Mouse (Mus musculus): ENCODE results near the gene Slc7a11.

Slc7a11 gene

GRCm38 (mm10) chr3:49987236-49987635 lies 456.2 kb downstream of the Slc7a11 start:
- DNase-seq (ENCODE audit: low spot score): no peak

- no peak for DNase-seq (ENCODE audit: low spot score)
Measured at GRCm38 (mm10) chr3:49984795-49985194, 458.6 kb downstream of the Slc7a11 start.

- no peak for DNase-seq (ENCODE audit: low spot score)
Measured at GRCm38 (mm10) chr3:49983429-49984268, 459.8 kb downstream of the Slc7a11 start.

GRCm38 (mm10) chr3:49973994-49974393 lies 469.4 kb downstream of the Slc7a11 start:
- DNase-seq (ENCODE audit: low spot score): no peak

- DNase-seq (ENCODE audit: low spot score): no peak
Measured at GRCm38 (mm10) chr3:49965569-49965968, 477.8 kb downstream of the Slc7a11 start.

GRCm38 (mm10) chr3:49960581-49960980 lies 482.8 kb downstream of the Slc7a11 start:
- no peak for DNase-seq (ENCODE audit: low spot score)

GRCm38 (mm10) chr3:49946845-49947244 lies 496.6 kb downstream of the Slc7a11 start:
- no peak for DNase-seq (ENCODE audit: low spot score)

- no peak for DNase-seq (ENCODE audit: low spot score)
Measured at GRCm38 (mm10) chr3:49944783-49945182, 498.6 kb downstream of the Slc7a11 start.

GRCm38 (mm10) chr3:49937611-49938010 lies 505.8 kb downstream of the Slc7a11 start:
- DNase-seq (ENCODE audit: low spot score): no peak

GRCm38 (mm10) chr3:49929496-49929895 lies 513.9 kb downstream of the Slc7a11 start:
- DNase-seq (ENCODE audit: low spot score): no peak

GRCm38 (mm10) chr3:49928509-49929263 lies 514.7 kb downstream of the Slc7a11 start:
- no peak for DNase-seq (ENCODE audit: low spot score)

GRCm38 (mm10) chr3:49913929-49914328 lies 529.5 kb downstream of the Slc7a11 start:
- DNase-seq (ENCODE audit: low spot score): no peak

GRCm38 (mm10) chr3:49910922-49911321 lies 532.5 kb downstream of the Slc7a11 start:
- DNase-seq (ENCODE audit: low spot score): no peak

GRCm38 (mm10) chr3:49908426-49909341 lies 534.7 kb downstream of the Slc7a11 start:
- DNase-seq (ENCODE audit: low spot score): no peak

- no peak for DNase-seq (ENCODE audit: low spot score)
Measured at GRCm38 (mm10) chr3:49893945-49894344, 549.5 kb downstream of the Slc7a11 start.

- no peak for DNase-seq (ENCODE audit: low spot score)
Measured at GRCm38 (mm10) chr3:49887359-49887758, 556.1 kb downstream of the Slc7a11 start.

GRCm38 (mm10) chr3:49886220-49886945 lies 557.0 kb downstream of the Slc7a11 start:
- DNase-seq (ENCODE audit: low spot score): no peak

- DNase-seq (ENCODE audit: low spot score): no peak
Measured at GRCm38 (mm10) chr3:49880496-49880895, 562.9 kb downstream of the Slc7a11 start.

GRCm38 (mm10) chr3:49870786-49871185 lies 572.6 kb downstream of the Slc7a11 start:
- DNase-seq (ENCODE audit: low spot score): no peak

- no peak for DNase-seq (ENCODE audit: low spot score)
Measured at GRCm38 (mm10) chr3:49867951-49868584, 575.3 kb downstream of the Slc7a11 start.
